Mouse (Mus musculus) embryo, embryonic 10.5 days (tissue): ENCODE data around the gene Fam20c.
A peak's percentile ranks its signal among the peaks of the same experiment; 100 is the strongest.

Source experiments
- DNase-seq: peaks from one replicate; pipeline ENCODE4 v3.0.0-alpha.2; 2015; ENCODE audit warnings: low spot score

Fam20c gene

DNA sequence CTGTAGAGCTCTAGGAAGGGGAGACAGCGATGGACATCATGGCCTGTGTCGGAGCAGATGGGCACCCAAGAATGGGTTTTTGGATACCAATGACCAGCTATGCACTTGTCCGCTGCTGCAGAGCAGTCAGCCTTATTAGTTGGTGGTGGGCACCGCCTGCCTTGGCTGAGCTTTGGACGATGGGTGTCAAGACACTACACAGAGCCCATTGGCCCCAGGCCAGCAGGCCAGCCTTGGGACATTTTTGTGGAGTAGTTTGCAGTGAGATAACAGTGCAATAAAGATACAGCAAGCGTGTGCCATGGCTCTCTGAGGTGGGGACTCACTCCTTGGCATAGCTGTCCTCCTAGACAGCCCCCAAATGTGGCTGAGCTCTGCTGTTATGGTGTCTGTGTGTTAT is 55.5 kb downstream of the Fam20c start:
- DNase-seq = no peak

DNA sequence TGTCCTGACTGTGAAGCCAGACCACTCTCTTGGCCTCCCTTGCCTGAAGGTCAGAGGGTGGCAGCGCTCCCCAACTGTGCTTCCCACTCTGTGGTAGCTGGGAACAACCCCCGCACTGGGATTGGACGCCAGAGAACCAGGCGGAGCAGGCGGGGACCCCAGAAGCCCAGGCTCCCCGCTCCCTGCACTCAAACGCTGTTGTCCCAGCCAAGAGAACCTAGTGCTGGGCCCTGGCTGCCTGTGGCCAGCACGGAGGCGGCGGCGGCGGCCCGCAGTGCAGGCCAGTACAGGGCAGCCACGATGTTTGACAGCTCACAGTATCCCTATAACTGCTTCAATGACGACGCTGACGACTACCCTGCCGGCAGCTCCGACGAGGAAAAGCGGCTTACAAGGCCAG is 65.5 kb downstream of the Fam20c start, which contains the start of gene Gm5294:
TSS of gene Gm5294 (plus strand) at position 301 of the 400 bp plus-strand sequence.
- no peak for DNase-seq

DNA sequence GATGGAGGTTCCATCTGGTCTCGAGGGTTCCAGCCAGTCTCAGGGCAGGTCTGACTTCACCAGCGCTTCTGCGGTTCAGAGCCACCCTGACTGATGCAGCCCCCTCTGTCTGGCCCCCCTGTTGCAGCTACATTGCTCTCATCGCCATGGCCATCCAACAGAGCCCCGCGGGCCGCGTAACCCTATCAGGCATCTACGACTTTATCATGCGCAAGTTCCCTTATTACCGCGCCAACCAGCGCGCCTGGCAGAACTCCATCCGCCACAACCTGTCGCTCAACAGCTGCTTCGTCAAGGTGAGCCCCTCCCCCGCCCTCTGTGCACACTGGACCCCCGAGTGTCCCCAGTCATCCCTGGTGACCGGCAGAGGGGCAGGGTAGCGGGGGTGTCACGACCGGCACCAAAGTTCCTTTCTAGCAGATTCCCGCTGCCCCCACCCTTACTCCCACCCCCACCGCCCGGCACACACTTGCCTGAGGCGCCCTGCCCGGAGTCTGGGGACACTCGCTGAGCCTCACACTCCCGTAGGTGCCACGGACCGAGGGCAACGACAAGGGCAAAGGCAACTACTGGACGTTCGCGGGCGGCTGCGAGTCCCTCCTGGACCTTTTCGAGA is 66.5 kb downstream of the Fam20c start:
- peak; percentile 18 for DNase-seq

DNA sequence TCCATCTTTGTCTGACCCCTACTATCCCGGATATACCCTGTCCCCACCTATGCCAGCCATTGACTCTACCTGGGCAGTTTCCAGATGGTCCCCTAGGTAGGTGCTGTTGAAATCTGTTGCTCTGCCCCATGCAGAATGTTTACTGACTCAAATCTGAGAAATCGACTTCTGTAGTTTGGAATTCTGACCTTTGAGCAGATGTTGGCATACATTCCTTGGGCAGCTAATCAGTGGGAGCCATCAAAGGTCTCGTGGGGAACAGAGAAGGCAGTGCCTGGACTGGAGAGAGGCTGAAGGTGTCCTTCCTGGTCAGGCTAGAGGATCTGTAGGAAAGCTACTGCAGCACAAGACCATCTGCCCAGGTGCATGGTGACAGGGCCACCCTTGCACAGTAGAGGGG is 70.8 kb downstream of the Fam20c start:
- DNase-seq = no peak

DNA sequence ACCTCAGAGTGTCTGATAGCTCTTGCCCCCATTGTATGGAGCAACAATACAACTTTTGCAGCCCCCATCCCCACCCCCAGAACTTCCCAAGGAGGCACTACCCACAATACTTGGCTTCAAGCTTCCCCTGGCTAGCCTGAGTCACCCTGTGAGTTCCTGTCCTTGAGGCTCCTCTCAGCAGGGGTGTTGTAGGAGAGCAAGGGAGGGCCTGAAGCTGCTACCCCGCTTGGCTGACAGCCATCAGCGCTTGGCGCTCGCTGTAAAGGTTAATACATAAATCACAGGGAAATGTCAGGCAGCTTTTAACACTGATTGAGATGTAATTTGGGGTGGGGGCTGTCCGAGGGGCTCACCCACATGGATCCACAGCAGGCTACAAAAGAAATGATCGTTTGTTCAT is 79.1 kb downstream of the Fam20c start:
- no peak for DNase-seq

DNA sequence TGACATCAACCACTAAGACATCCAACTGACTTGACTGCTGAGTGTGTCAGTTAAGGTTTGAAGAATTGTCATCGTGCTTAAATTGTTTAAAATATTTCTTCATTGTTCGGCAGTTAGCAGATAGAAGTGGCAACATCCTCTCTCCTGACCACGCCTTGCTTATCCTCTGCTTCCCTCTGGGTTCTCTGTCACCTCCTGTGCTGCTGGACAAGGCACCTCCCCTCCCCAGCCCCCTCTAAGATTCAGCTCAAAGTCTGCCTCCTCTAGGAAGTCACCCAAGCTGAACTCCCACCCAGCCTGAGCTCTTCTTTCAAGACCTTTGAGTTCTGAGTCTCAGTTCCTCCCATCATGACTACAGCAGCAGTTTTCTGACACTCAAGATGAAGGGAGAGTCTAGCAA is 80.6 kb downstream of the Fam20c start:
- DNase-seq = no peak

DNA sequence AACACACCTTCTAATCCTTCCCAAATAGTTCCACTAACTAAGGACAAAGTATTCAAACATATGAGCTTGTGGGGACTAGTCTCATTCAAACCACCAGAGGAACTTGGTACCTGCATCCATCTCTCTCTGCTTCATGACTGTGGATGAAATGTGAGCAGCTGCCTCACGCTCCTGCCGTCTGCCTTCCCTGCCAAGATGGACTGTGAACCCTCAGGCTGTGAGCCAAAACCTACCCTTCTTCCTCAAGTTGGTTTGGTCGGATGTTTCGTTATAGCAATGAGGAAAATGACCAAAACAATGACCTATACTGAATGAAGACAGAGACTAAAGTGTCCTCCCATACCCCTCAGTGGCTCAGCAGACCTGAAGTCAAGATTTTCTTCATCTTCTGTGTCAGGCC is 86.7 kb downstream of the Fam20c start:
- no peak for DNase-seq

DNA sequence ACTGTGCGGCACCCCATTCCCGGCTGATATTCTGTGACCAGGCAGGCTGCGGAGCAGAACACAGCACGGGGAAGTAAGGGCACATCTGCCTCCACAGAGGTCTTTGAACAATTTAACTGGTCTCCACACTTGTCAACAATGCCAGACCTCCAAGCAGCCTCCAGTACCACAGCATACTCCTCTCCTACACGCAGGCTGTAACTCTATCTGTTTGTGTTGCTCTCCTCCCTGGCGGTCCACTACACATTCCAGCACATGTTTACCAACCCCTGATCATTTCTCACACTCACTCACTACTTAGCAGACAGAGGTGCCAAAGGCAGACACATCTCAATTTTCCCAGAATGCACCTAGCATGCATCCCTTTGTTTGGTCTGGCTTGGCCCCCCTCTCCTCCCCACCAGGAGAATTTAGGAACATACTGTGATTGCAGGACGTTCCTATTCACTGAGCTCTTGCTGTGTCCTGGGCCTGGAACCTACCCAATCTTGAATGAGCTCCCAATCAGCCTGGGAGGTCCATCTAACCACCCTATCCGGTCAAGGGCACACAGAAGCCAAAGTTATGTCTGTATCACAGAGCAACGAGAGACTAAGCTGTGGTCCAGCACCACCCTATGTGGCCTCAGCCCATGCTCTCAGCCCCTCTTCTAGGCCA is 89.0 kb downstream of the Fam20c start:
- DNase-seq = no peak

DNA sequence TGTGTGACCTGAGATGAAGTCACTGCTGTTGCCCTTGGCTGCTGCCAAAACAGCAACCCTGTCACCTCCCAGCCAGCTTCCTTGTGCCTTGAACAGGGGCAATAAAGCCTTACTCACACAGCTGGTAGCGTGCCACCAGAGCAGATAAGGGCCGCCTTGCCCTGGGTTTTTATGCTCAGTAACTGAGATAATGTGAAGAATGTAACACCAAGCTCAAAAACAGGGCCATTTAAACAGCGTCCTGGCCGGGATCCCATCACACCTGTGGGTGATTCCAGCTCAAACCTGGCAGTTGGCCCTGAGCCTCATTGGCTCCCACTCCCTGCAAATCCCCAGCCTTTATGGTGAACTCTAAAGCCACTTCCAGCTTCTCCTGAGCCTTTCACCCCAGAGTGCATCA is 92.2 kb downstream of the Fam20c start:
- DNase-seq = no peak

DNA sequence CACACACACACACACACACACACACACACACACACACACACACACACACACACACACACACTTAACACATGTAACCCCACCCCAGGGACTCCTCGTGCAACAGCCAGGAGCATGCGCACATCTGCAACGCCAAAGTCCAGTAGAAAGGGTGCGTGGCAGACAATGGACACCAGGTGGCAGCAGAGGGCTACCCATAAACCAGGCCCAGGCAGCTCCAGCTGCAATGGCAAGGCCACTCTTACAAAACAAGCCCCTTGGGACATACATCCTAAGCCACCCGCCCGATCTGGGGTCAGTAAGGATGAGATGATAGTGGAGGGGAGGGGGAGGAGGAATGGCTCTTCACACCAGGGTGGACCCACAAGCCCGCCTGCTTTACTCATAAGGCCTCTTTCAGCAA is 93.8 kb downstream of the Fam20c start:
- peak; percentile 94 for DNase-seq

DNA sequence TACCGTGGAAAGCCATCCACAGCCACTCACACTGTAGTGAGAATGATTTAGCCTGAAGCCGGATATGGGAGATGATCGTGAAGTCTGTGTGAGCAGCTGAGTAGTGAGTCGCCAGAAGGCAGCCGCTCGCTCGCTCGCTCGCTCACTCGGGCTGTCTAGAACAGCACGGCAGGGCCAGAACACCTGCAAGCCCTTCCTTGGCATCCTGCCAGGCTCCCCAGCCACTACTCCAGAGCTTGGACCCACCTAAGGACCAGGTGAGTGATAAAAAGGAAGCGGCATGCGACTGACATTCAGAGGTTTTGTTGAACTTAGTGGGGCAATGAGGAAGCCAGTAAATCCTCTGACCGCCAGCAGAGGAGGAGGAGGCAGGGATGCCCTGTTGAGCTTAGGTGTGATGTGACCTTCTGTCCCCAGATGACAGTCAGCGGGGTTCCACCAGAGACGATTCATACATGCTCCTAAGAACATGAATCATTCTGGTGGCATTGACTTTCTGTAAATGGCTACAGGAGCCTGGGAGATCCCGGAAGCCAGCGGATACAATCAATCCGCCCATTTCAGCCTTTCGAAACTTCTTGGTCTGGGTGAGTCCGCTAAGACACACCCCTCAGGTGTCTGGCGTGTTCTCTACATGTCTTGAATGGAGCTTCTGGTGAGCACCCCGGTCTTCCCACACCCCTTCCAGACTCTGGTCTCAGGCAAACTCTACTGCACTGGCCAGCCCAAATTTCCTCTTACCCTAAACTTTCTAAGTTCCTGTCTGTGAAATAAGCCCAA is 95.6 kb downstream of the Fam20c start:
- no peak for DNase-seq

DNA sequence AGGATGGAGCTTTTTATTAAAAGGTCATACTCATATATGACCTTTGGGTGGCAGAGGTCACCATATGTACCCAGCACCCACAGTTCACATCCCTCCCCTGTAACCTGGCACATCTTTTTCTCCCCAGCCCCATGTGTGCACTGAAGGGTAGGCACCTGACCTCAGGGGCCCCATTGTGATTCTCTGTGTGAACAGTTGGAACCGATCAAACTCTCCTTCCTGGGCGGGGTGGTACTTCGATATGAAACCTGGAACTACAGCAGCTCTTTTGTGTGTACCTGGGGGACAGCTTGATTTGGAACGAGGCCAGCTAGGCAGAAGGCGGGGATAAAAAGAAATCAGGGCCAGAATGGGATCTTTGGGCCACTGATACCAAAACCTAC is 96.1 kb downstream of the Fam20c start:
- DNase-seq = no peak

DNA sequence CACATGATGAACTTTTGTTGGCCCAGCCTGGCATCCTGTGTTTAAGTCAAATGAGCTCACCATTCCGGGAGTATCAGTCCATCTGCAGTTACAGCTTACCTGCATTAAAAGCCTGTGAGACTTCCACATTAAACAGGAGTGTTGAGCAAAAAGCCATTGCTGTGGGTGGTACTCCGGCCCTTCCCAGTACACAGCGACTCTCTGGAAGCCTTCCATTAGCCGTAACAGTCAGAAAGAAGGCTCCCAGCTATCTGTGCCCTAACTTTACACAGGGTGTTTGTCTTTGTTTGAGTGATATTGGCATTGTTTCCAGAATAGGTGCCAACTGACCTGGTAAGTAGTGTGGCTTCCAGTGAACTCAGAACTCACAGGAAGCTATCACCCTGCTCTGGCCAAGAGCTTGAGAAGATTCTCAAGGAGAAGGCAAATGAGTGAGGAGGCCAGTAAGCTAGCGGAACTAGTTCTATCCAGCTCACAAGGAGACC is 97.0 kb downstream of the Fam20c start:
- DNase-seq = no peak

DNA sequence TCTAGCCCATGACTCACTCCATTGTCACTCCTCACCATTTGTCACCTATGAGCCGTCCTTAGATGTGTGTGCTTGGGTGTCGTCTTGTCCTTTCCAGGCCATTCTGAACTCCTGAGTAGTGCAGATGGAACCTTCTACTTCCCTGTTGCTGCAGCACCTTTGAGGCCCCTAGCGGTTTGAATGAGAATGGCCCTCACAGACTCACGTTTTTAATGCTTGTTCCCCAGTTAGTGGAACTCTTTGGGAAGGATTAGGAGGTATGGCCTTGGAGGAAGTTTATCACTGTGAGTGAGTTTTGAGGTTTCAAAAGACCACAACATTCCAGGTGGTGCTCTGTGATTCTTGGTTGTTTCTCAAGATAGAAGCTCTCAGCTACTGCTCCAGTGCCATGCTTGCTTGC is 97.8 kb downstream of the Fam20c start:
- DNase-seq = no peak

DNA sequence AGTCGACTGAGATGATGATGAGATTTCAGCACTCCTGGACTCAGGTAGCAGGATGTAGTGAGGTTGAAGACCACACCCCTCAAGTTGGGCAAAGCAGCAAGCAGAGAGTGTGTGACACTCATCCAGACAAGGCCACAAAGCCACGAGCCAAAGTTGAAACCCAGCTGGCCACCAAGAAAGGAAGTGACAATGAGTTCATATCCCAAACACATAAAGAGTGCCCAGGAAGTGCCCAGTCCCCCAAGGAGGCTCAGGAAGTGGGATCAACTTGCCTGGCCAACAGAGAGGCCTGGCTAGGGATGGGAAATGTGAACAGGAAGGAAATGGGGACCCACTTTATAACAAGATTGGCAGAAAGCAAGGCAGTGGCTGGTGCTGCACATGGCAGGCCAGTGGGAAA is 99.0 kb downstream of the Fam20c start:
- DNase-seq = no peak

DNA sequence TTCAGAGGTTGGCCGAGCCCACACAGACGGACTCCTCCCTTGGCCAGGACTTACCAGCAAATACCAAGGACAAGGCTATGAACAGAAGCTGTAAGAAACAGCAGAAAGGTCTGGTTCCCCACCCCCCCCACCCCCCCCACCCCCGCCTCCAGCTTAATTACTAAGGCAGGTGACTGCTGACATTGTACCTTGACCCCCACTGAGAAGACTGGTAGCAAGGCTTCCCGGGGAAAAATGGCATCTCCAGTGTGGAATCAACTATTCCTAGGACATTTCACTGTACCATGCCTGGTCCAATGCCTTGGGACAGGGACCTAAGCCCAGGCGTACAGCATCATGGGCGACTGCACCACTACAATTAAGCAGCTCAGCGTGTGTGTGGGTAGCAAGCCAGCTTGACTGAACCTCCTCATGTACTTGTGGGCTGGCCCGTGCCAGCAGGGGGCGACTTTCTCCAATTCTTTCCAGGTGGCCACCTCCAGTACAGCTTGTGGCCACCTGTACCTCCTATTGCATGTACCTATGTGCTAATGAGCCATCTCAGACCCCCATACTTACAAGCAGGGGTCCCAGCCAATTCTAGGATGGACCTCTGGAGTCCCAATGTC is 102.8 kb downstream of the Fam20c start:
- peak; percentile 70 for DNase-seq

DNA sequence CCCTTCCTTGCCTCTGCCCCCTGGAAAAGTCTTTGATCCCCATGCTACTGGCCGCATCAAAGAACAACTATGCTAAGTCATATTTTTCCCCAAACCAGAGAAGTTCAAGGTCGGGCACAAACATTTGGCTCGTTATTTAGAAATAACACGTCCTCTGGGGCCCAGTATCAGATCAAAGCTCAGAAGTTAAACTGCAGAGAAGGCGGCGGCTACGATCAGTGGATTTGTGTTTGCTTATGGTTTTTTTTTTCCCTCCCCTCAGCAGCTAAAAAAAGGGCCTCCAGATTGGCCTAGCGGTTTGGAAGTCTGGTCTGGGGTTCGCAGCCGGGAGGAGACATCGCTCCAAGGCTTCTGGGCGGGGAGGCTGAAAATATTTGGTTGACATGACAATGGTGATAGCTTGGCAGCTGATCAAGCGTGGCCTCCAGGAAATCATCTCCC is 103.5 kb downstream of the Fam20c start:
- no peak for DNase-seq
